Mouse (Mus musculus): ENCODE data around the gene A630001G21Rik. TPM values are rescaled to one million over a fixed set of nuclear protein-coding genes. Genes with fewer than 3 reads are reported as not detected.

Gene A630001G21Rik
- total RNA-seq, 1 experiment from 2014 or later = 52.6 TPM

DNA sequence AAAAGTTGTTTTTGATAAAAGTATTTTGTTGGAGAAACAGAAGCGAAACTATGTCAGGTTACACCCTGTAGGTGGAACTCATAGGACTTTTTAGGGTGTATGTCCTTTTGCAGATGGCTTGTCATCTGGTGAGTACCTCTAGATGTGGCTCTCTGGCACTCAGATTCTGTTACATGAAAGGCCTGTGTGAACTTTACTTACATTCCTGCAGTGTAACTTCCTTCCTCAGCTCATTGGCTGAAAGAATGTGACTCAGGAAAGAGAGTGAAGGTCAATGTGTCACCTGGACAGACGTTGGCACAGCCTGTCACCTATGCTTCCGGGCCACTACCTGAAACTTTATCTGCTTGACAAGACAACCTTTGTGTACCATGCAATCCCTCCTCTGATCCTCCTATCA is 33.9 kb downstream of the A630001G21Rik start:
- no peak for ATAC-seq (replicated peaks in 1 of 2; ENCODE audit: insufficient read depth in 1 of 2, low FRiP score in 2 of 2, low TSS enrichment in 1 of 2, low read depth in 1 of 2, poor library complexity in 2 of 2, severe bottlenecking in 2 of 2)

DNA sequence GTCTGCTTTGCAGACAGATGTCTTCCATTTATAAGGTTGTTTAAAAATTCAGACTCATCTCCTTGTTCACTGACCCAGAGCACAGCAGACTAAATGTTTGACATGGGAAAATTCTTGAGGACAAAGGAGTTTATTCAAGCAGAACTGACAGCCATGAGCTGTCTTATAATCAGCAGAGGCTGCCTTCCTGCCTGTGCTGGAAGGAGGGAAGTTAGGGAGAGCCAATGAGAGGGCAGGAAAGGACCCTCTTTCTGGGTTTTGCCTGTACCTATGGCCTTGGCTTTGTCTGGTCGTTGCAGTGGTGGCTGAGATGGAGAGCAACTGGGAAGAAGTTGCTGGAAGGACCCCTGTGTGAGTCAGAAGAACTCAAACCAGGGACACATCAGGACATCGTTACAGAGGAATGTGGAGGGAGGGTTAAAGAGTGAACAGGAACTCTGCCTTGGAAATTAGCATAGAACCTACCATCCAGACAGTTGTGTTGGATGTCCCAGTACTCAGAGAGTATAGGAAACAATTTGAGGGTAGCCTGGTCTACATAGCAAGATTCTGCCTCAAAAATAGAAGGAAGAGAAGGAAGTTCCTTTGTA is 35.4 kb downstream of the A630001G21Rik start:
- ATAC-seq (replicated peaks in 1 of 2; ENCODE audit: insufficient read depth in 1 of 2, low FRiP score in 2 of 2, low TSS enrichment in 1 of 2, low read depth in 1 of 2, poor library complexity in 2 of 2, severe bottlenecking in 2 of 2) = no peak

DNA sequence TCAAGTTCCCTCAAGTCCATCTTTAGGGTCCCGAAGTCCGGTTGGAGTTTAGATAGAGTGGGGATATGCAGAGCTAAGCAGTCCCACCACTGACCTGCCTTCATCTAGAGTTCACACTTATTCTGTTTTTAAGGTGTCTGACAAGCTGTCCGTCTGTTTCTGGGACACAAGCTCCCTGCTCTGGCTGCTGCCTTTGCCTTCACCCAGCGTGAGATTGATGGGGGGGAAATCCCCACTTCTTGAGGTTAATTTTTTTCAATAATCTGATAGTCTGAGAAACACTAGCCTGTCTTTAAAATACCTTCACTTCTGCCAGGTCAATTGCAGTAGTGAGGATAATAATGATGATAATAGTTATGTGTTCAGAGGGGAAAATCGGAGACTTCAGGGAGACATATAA is 36.1 kb downstream of the A630001G21Rik start:
- no peak for ATAC-seq (replicated peaks in 1 of 2; ENCODE audit: insufficient read depth in 1 of 2, low FRiP score in 2 of 2, low TSS enrichment in 1 of 2, low read depth in 1 of 2, poor library complexity in 2 of 2, severe bottlenecking in 2 of 2)

DNA sequence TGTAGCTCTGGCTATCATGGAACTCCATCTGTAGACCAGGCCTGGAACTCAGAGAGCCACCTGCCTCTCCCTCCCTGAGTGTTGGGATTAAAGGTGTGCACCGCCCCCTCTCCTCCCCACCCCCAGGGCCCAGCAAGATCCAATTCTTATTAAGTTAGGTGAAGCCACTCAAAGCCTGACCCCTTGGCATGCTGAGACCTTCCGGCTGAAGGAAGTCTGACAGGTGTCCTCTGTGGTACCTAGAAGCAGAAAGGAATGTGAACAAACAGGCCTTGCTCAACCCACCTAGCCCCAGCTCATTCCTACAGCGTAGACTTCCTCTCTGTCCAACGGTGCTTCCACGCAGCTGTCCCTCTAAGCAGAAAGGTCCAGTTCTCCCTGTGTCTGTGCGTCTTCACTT is 37.5 kb downstream of the A630001G21Rik start:
- no peak for ATAC-seq (replicated peaks in 1 of 2; ENCODE audit: insufficient read depth in 1 of 2, low FRiP score in 2 of 2, low TSS enrichment in 1 of 2, low read depth in 1 of 2, poor library complexity in 2 of 2, severe bottlenecking in 2 of 2)

DNA sequence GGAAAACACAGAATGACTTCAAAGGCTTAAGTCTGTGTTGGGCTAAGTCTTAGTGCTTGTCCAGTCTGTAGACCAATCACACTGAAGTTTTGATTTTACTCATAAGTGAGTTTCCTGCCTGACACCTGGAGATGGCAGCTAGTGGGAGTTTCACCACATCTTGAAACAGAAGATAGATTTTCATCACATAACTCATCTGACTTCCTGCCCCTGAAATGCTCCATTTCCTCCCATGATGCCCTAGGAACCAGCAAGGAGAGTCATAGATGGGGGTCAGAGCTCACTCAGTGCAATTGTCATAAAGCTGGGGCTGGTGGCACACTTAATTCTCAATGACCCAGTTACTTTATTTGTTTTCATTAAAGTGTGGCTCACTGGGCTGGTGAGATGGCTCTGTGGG is 38.6 kb downstream of the A630001G21Rik start:
- ATAC-seq (replicated peaks in 1 of 2; ENCODE audit: insufficient read depth in 1 of 2, low FRiP score in 2 of 2, low TSS enrichment in 1 of 2, low read depth in 1 of 2, poor library complexity in 2 of 2, severe bottlenecking in 2 of 2) = no peak

DNA sequence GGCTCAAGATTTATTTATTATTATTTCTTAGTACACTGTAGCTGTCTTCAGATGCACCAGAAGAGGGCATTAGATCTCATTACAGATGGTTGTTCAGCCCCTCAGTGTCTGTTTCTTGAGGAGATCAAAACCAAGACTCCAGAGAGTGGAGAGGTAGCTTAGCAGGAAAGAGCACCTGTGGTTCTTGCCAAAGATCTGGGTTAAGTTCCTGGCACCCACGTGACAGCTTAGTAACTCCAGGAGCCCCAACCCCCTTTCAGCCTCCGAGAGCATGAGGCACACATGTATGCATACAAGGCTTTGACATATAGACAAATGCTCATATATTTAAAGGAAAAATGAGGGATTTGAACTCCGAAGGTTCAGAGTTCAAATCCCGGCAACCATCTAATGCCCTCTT is 39.4 kb downstream of the A630001G21Rik start:
- ATAC-seq (replicated peaks in 1 of 2; ENCODE audit: insufficient read depth in 1 of 2, low FRiP score in 2 of 2, low TSS enrichment in 1 of 2, low read depth in 1 of 2, poor library complexity in 2 of 2, severe bottlenecking in 2 of 2) = no peak

DNA sequence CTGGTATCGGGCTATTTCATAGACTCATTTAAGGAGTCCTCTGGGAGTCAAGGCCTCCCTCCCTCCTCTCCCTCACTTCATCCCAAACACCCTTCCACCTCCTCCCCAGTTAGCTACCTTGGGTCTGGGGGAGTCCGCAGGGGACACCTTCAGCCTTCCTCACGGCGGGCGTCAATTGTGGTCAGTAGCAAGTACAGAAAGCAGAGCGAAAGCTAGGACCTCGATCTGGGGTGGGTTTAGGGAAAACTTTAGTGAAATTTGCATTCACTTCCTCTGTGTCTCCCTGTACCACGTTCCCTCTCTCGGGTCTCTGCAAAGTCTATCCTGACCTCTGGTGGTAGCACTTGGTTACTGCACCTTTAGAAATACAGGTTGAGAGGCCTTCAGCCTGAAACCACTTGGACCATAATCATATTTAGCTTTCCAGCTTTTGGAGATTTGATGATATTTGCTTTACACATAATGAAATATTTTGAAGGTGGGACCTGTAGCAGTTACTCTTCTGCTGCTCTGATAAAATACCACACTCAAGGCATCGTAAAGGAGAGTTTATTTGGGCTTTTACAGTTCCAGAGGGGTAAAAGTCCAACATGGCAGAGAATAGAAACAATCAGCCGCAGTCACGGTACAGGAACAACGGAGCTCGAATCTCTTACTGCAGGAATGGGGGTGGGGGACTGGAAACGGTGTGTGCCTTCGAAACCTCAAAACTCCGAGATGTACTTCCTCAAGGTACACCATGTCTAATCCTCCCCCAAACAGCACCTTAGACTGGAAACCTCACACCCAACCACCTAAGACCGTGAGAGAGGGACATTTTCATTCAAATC is 41.9 kb downstream of the A630001G21Rik start:
- ATAC-seq (replicated peaks in 1 of 2; ENCODE audit: insufficient read depth in 1 of 2, low FRiP score in 2 of 2, low TSS enrichment in 1 of 2, low read depth in 1 of 2, poor library complexity in 2 of 2, severe bottlenecking in 2 of 2) = peak; percentile 66 to 71

DNA sequence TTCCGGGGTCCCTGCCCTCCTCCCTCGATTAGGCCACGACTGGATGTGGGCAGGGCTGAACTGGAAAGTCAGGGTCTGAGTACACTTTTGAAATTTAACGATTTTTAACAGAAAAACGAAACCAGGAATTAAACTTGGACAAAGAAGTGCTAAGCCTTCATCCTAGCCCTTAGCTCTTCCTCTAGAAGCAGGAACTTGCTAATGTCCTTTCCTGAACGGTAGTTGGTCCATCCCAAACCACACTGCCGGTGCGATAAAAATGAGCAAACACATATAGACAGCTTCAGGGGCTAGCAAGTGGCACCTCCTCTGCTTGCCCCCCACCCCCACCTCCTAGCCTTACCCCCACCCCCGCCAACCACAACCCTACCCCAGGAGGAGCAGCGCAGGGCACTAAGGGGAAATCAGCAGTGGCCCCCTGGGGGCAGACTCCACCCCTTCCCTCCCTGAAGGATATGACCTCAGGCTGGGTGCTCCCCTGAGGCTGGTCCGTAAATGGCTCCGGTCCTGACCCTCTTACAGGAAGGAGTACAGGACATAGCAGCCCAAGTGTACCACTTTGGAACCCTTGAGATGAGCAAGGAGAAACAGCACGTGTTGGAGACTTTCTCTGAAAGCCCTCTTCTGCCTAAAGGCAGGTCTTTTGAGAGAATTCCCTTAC is 42.9 kb downstream of the A630001G21Rik start:
- ATAC-seq (replicated peaks in 1 of 2; ENCODE audit: insufficient read depth in 1 of 2, low FRiP score in 2 of 2, low TSS enrichment in 1 of 2, low read depth in 1 of 2, poor library complexity in 2 of 2, severe bottlenecking in 2 of 2) = peak; percentile 91 to 96

DNA sequence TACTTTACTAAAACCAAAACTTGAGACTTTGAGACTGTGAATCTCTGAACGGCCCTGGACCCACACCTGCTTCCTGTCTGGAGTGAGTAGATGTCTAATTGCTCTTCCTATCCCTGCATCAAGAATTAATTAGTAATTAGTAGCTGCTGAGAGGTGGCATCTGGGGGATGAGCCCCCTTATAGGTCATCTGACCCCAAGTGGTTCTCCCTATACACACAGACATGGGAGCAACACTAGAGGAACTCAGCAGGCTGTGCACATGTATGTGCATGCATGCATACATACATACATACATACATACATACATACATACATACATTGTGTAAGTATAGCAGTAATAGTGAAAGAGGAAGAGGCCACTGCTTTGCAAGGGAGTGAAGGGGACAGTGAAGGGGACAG is 43.9 kb downstream of the A630001G21Rik start:
- no peak for ATAC-seq (replicated peaks in 1 of 2; ENCODE audit: insufficient read depth in 1 of 2, low FRiP score in 2 of 2, low TSS enrichment in 1 of 2, low read depth in 1 of 2, poor library complexity in 2 of 2, severe bottlenecking in 2 of 2)

DNA sequence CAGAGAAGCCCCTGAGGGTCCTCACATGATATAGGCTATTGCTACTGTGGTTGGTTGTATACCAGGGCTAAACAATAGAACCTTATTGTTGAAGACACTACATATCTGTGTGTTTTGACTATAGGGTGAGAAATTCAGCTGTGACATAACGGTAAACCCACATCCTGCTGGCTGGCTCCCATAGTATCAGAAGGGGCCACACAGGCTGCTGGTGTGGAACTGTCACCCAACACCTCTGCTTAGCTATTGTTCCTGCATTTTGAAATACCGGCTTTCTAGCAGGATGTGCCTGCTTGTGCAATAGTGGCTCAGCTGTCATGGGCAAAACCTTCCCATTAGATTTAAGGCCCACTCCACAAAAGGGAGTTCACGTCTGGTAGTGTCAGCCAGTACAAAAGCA is 45.9 kb downstream of the A630001G21Rik start:
- ATAC-seq (replicated peaks in 1 of 2; ENCODE audit: insufficient read depth in 1 of 2, low FRiP score in 2 of 2, low TSS enrichment in 1 of 2, low read depth in 1 of 2, poor library complexity in 2 of 2, severe bottlenecking in 2 of 2) = peak; percentile 27 to 37; a peak in 1 of 4 replicates

DNA sequence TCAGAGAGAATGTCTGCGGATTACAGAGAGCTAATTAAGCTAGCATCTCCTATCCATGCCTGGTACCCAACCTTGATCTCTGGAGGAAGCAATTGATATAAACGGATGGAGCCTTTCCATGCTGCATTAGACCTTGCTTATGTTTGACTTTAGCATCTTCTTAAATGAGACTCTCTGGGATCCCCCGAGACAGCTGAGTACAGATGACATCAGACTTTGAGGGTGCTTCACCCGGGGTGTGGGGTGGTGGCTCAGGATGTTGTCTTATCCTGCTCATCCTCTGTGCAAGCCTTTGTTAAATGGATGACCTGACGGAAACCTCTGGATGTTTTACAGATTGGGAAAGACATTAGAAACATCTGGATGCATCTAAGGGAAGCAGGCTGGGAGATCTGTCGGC is 48.0 kb downstream of the A630001G21Rik start:
- no peak for ATAC-seq (replicated peaks in 1 of 2; ENCODE audit: insufficient read depth in 1 of 2, low FRiP score in 2 of 2, low TSS enrichment in 1 of 2, low read depth in 1 of 2, poor library complexity in 2 of 2, severe bottlenecking in 2 of 2)

DNA sequence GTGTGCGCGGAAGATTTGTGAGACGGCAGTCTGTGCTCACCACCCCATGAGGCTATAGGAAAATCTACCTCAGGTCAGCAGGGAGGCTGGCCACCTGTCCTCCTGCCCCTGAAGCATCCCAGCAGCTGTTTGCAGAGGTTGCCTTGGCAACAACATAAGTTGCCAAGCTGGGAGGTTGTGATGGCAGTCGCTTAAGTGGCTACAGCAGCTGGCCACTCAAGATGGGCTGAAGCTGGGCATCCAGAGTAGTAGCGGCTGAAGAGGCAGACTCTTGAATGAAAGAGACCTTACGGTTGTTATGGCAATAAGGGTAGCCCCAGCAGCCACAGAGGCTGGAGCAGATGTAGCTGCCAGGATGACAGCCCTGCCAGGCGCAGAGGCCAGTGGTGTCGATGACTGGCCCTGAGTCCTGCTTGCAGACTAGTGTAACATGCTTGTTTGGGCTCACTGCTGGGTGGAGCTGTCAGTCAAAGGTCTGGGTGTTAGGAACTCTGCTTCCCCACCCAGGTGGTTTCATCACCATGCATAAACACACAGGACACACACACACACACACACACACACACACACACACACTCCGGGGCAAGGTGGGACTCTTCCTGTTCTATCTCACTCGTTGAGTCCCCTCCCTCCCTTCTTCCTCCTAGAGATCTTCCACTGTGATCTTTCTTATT is 58.1 kb downstream of the A630001G21Rik start:
- no peak for ATAC-seq (replicated peaks in 1 of 2; ENCODE audit: insufficient read depth in 1 of 2, low FRiP score in 2 of 2, low TSS enrichment in 1 of 2, low read depth in 1 of 2, poor library complexity in 2 of 2, severe bottlenecking in 2 of 2)

DNA sequence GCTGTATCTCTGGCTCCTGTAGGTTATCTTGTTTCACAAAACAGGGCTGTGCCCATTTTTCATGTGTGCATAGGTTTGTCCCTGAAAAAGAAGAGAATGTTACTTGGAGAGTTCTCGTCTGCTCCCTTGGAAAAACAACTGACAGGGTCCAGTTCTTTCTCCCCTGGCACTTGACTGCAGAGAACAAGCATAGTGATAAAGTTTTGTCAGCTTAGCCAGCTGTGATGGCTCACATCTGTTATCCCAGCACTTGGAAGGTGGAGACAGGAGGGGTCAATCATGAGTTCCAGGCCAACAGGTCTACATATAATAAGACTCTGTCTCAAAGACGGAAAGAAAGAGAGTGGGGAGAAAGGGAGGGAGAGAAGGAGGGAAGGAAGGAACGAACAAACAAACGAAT is 59.4 kb downstream of the A630001G21Rik start:
- no peak for ATAC-seq (replicated peaks in 1 of 2; ENCODE audit: insufficient read depth in 1 of 2, low FRiP score in 2 of 2, low TSS enrichment in 1 of 2, low read depth in 1 of 2, poor library complexity in 2 of 2, severe bottlenecking in 2 of 2)

DNA sequence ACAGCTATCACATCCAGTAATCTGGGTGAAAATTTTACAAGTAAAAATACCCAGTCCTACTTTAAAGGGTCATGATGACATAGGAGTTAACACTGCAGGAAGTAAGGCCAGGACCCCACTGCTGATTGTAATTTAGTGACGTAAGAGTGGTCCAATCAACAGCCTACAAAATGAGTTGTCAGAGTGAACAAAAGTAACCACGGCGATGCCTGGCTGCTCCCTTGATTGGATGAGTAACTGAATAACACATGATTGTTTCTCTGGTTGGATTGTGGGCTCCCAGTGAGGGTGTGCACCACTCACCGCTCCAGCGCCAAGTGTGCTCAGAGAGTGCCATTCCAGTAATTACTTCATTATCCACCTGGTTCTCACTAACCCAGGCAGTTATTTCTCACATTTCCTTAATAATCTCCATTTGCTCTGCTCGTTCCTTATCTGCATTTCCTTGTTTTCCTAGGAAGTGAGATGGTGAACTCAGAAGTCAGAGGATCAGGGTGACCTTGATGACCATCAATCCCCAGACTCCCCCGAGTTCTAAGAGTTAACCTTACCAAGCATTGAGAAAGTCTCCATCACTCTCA is 61.9 kb downstream of the A630001G21Rik start:
- ATAC-seq (replicated peaks in 1 of 2; ENCODE audit: insufficient read depth in 1 of 2, low FRiP score in 2 of 2, low TSS enrichment in 1 of 2, low read depth in 1 of 2, poor library complexity in 2 of 2, severe bottlenecking in 2 of 2) = no peak

DNA sequence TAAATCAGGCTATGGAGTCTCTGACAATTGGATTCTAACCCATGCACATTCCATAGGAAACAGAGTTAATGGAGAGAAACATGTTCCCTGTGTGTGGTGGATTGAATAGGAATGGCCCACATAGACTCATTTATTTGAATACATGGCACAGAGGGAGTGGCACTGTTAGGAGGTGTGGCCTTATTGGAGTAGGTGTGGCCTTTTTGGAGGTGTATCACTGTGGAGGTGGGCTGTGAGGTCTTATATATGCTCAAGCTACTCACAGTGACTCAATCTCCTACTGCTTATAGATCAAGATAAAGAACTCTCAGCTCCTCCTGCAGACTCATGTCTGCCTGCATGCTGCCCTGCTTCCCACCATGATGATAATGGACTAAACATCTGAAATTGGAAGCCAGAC is 63.9 kb downstream of the A630001G21Rik start:
- ATAC-seq (replicated peaks in 1 of 2; ENCODE audit: insufficient read depth in 1 of 2, low FRiP score in 2 of 2, low TSS enrichment in 1 of 2, low read depth in 1 of 2, poor library complexity in 2 of 2, severe bottlenecking in 2 of 2) = no peak

DNA sequence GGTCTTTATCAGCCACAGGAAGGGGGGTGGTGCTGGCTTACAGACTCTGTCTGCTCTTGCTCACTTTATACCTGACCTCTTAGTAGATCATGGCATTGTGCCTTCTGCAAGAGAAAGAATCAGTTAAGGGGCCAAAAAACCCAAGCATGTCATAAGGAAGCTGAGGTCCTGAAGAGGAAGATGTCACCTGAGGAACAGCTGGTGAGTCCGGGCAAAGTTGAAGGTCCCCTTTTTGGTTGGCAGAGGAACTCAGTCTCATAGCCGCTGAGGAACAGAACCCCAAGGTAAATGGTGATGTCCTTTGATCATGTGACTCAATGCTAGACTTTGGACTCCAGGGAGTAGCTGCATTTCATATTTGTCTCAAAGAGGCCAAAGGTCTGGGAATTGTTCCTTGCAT is 71.7 kb downstream of the A630001G21Rik start:
- ATAC-seq (replicated peaks in 1 of 2; ENCODE audit: insufficient read depth in 1 of 2, low FRiP score in 2 of 2, low TSS enrichment in 1 of 2, low read depth in 1 of 2, poor library complexity in 2 of 2, severe bottlenecking in 2 of 2) = no peak

DNA sequence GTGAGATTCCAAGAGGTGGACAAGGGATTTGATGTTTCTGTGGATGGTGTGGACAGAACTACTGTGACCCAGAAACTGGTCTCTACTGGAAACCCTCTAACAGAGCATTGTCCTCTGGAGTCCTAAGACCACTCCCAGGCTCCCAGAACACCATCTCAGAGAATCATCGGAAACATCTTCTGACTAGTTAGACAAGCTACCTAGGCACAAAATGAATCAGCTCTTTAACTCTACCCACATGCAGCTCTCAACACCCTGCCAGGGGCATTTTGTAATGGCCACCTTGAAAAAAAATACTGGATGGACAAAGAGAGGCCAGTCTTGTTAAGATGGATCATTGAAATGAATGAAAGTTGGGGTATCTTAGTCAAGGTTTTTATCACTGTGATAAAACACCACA is 72.9 kb downstream of the A630001G21Rik start:
- no peak for ATAC-seq (replicated peaks in 1 of 2; ENCODE audit: insufficient read depth in 1 of 2, low FRiP score in 2 of 2, low TSS enrichment in 1 of 2, low read depth in 1 of 2, poor library complexity in 2 of 2, severe bottlenecking in 2 of 2)
